Mouse (Mus musculus): ENCODE measurements at regions not wholly inside any gene's neighbourhood (a gene's known extent, or its start where the extent isn't known, plus 50 kb on each side); places are given as distances from the start of the nearest gene placed in this dataset.

- no peak for ATAC-seq (replicated peaks; ENCODE audit: poor library complexity)
Measured at GRCm38 (mm10) chr11:95198196-95198595, 52.1 kb upstream of the Dlx4 start.

- ATAC-seq (replicated peaks; ENCODE audit: poor library complexity), result no peak
Measured at GRCm38 (mm10) chr11:95200971-95201370, 54.9 kb upstream of the Dlx4 start.

- ATAC-seq (replicated peaks; ENCODE audit: poor library complexity), result peak; percentile 70
Measured at GRCm38 (mm10) chr11:95210185-95211030, 50.9 kb upstream of the Tac4 start.

GRCm38 (mm10) chr11:95211031-95211425 is 50.3 kb upstream of the Tac4 start:
- ATAC-seq (replicated peaks; ENCODE audit: poor library complexity), result no peak
